Mouse (Mus musculus) colon, adult 2 months (tissue): ENCODE results near the gene Tmbim6. TPM values are rescaled to one million over a fixed set of nuclear protein-coding genes. Genes with fewer than 3 reads are reported as not detected.

ENCODE experiments used
- polyA plus RNA-seq: library from polyadenylated mRNA; depleted of rRNA; stranded (reverse); fragments of >200 nt; gene quantifications from 2 replicates; pipeline ENCODE4 v1.2.3, GENCODE M21; 2012; rRNA removed

Gene Tmbim6
- polyA plus RNA-seq: 1,109 and 1,381 TPM in 2 replicates

DNA sequence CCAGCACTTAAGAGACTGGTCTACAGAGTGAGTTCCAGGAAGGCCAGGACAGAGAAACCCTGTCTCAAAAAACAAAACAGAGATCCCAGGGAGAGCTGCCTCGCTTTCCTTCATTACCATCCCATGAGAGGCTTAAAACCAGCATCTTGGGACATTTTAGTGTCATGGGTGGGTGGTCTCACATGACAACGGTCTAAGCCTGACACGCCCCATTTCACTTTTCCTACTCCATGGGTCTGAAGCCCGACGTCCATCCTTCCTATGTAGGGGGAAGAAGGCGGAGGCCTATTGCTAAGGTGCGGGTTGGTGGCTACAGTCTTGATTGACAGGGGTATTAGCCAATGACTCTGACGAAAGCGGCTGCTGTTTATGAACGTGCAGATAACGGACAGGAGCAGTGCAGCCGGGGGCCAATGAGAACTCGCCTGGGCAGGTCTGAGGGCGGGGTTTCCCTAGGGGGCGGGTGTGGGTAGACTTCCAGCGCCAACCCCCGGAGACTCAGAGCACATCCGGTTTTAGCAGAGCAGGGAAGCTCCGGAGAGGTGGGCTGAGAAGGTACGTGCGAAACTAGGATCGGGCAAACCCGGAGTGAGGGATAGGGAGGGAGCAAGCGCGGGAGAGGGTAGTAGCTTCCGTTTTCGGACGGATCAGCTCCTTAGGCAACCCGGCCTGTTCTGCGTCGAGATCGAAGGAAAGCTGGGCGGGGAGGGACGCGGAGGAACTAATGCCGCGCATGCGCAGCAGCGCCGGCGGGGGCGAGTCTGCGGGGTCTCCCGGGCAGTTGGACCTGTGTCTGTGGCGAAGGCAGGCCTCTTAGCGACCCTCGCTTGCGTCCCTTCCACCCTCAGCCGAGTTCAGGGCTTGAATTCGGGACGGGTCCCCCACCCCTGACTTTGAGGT is at the start of gene Tmbim6:
TSS of gene Tmbim6 (plus strand) at position 397 of the 900 bp plus-strand sequence.

DNA sequence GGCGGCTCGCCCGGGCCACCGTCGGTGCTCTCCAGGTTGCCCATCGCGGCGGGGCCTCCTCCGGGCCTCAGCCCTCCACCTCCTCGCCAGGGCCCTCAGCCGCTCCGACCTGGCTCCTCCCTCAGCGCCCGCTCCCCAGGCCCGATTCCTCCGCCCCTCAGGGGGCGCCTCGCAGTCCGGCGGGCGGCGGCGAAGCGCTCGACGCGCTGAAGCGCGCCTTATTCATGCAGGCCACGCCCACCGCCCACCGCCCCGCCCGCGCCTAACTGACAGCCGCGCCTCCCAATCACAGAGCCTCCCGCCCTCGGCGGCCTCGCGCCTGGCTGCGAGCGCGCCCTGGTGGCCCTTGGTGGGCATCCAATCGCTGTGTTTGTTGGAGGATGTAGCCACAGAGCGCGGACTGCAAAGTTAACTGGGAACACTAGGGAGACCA is 22.4 kb upstream of the Tmbim6 start, which contains the start of gene Fmnl3:
TSS of gene Fmnl3 (minus strand) at position 224 of the 433 bp plus-strand sequence.

GRCm38 (mm10) chr15:99457606-99458401 is 65.1 kb downstream of the Tmbim6 start, which contains the start of gene Nckap5l:
Gene Nckap5l (minus strand): TSS chr15:99457748.

Other genes with a start within 250 kb of the Tmbim6 start
- 29.5 and 36.7 TPM in 2 replicates for gene Kcnh3, start 168.0 kb upstream of the Tmbim6 start, polyA plus RNA-seq
- gene Mcrs1, start 140.9 kb upstream of the Tmbim6 start, polyA plus RNA-seq: 64.5 and 65.2 TPM in 2 replicates
- 41.1 and 42.3 TPM in 2 replicates for gene Prpf40b, start 97.8 kb upstream of the Tmbim6 start, polyA plus RNA-seq
- not detected in 2 replicates for gene Fam186b, start 97.0 kb upstream of the Tmbim6 start, polyA plus RNA-seq
- gene Fmnl3, start 22.4 kb upstream of the Tmbim6 start, polyA plus RNA-seq: 8.5 and 8.9 TPM in 2 replicates
- 4.2 and 4.4 TPM in 2 replicates for gene Nckap5l, start 64.9 kb downstream of the Tmbim6 start, polyA plus RNA-seq
- 5.7 and 7.1 TPM in 2 replicates for gene Bcdin3d, start 81.8 kb downstream of the Tmbim6 start, polyA plus RNA-seq
- 1.0 and 2.0 TPM in 2 replicates for gene Faim2, start 135.3 kb downstream of the Tmbim6 start, polyA plus RNA-seq
- not detected in 2 replicates for gene Aqp2, start 186.2 kb downstream of the Tmbim6 start, polyA plus RNA-seq
- 0.19 and 0.43 TPM in 2 replicates for gene Aqp5, start 197.9 kb downstream of the Tmbim6 start, polyA plus RNA-seq
- not detected in 2 replicates for gene Aqp6, start 208.5 kb downstream of the Tmbim6 start, polyA plus RNA-seq